Mouse (Mus musculus): ENCODE results near the gene Pars2. TPM values are rescaled to one million over a fixed set of nuclear protein-coding genes. Genes with fewer than 3 reads are reported as not detected.

Gene Pars2
- polyA plus RNA-seq, 1 experiment from 2014 or later = 13.3 TPM

DNA sequence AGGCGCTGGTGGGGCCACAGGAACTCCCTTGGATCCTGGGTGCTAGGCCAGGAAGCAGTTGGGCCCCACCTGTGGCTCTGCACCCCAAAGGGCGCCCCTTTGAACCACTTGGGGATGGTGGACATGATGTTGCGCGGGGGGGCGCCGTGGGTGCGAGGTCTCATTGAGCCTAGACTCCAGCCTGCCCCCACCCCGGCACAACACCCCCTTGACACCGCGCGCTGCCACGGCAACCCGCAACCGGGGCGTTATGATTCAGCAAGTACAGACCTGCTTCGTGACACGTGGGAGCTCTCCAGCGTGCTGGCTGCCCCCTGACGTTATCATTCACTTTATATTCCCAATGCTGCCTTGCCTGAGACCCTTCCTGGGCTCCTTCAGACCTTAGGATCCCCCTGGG lies 33.8 kb upstream of the Pars2 start, which contains the start of gene Lexm:
TSS of gene Lexm (minus strand) at position 186 of the 400 bp plus-strand sequence.
- 0 out of 2 replicates have a peak, but pooled peaks cover 3% of the 10 kb centered on the region for H3K4me1 ChIP-seq (replicated peaks; ENCODE audit: control insufficient read depth, insufficient read depth, low read length)
- H3K27me3 ChIP-seq (ENCODE audit: control insufficient read depth, insufficient read depth, low read length) = peaks cover 7% of the 10 kb centered on the region
- ATAC-seq (replicated peaks; ENCODE audit: low FRiP score) = no peak
- peak within 1 kb of the TSS; percentile 11; the same call in 1 of the 2 replicates for H3K4me3 ChIP-seq (ENCODE audit: low read depth, low read length)
- peak within 1 kb of the TSS; percentile 7; the same call in 1 of the 2 replicates for H3K9ac ChIP-seq (ENCODE audit: low read length)
- no peaks in the 10 kb centered on the region for H3K36me3 ChIP-seq (ENCODE audit: control insufficient read depth, insufficient read depth, low read length)
- H3K4me2 ChIP-seq (ENCODE audit: low read depth, low read length, severe bottlenecking) = peak within 1 kb of the TSS; percentile 51
- H3K9me3 ChIP-seq (ENCODE audit: control insufficient read depth, low read length) = no peaks in the 10 kb centered on the region
- peak; percentile 62 for DNase-seq (ENCODE audit: low spot score)
- WGBS = under 1% methylated on average over 19 of the region's 19 CpGs
- no peak within 1 kb of the TSS for H3K27ac ChIP-seq (ENCODE audit: low read depth, low read length)

GRCm38 (mm10) chr4:106618898-106619297 lies 32.0 kb upstream of the Pars2 start:
- H3K9me3 ChIP-seq (ENCODE audit: control insufficient read depth, low read length) = no peaks in the 10 kb centered on the region
- 0 out of 2 replicates have a peak, but pooled peaks cover 3% of the 10 kb centered on the region for H3K4me1 ChIP-seq (replicated peaks; ENCODE audit: control insufficient read depth, insufficient read depth, low read length)
- peaks cover 24% of the 10 kb centered on the region for H3K27me3 ChIP-seq (ENCODE audit: control insufficient read depth, insufficient read depth, low read length)
- no peak for DNase-seq (ENCODE audit: low spot score)
- no peak overlapping the region for H3K27ac ChIP-seq (ENCODE audit: low read depth, low read length)
- H3K9ac ChIP-seq (ENCODE audit: low read length) = no peak overlapping the region
- H3K36me3 ChIP-seq (ENCODE audit: control insufficient read depth, insufficient read depth, low read length) = no peaks in the 10 kb centered on the region
- WGBS = 82% methylated on average over 4 of the region's 4 CpGs
- no peak overlapping the region for H3K4me2 ChIP-seq (ENCODE audit: low read depth, low read length, severe bottlenecking)
- no peak for ATAC-seq (replicated peaks; ENCODE audit: low FRiP score)
- no peak overlapping the region for H3K4me3 ChIP-seq (ENCODE audit: low read depth, low read length)

DNA sequence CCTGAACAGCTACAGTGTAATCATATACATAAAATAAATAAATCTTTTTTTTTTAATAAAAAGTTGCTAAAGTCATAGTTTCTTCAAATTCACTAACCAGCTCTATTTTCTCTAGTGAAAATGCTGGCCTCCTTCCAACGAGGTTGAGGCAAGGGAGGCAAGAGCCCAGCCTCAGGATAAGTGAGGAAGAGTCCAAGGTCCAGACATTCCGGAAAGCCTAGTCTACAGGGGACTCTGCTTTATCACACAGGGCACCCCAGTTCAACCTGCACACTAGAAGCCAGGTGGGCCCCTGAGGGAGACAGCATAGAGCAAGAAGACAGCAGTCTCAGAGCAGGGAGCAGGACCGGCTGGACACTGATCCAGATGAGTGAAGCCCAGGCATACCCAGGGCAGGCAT lies 29.4 kb upstream of the Pars2 start:
- no peak overlapping the region for H3K27ac ChIP-seq (ENCODE audit: low read depth, low read length)
- H3K9ac ChIP-seq (ENCODE audit: low read length) = no peak overlapping the region
- H3K4me3 ChIP-seq (ENCODE audit: low read depth, low read length) = no peak overlapping the region
- H3K4me1 ChIP-seq (replicated peaks; ENCODE audit: control insufficient read depth, insufficient read depth, low read length) = 0 out of 2 replicates have a peak, but pooled peaks cover 3% of the 10 kb centered on the region
- H3K9me3 ChIP-seq (ENCODE audit: control insufficient read depth, low read length) = no peaks in the 10 kb centered on the region
- DNase-seq (ENCODE audit: low spot score) = no peak
- ATAC-seq (replicated peaks; ENCODE audit: low FRiP score) = no peak
- no peaks in the 10 kb centered on the region for H3K36me3 ChIP-seq (ENCODE audit: control insufficient read depth, insufficient read depth, low read length)
- peaks cover 24% of the 10 kb centered on the region for H3K27me3 ChIP-seq (ENCODE audit: control insufficient read depth, insufficient read depth, low read length)
- WGBS = 72% methylated on average over 3 of the region's 3 CpGs
- no peak overlapping the region for H3K4me2 ChIP-seq (ENCODE audit: low read depth, low read length, severe bottlenecking)

GRCm38 (mm10) chr4:106622030-106622493 lies 28.8 kb upstream of the Pars2 start, which contains the start of gene Ttc22:
TSS of gene Ttc22 (plus strand) at chr4:106622432.
- no peak within 1 kb of the TSS for H3K27ac ChIP-seq (ENCODE audit: low read depth, low read length)
- WGBS = 32% methylated on average over 16 of the region's 16 CpGs
- H3K9me3 ChIP-seq (ENCODE audit: control insufficient read depth, low read length) = no peaks in the 10 kb centered on the region
- DNase-seq (ENCODE audit: low spot score) (no peak), ATAC-seq (replicated peaks; ENCODE audit: low FRiP score) (no peak)
- H3K27me3 ChIP-seq (ENCODE audit: control insufficient read depth, insufficient read depth, low read length) = peaks cover 24% of the 10 kb centered on the region
- 0 out of 2 replicates have a peak, but pooled peaks cover under 1% of the 10 kb centered on the region for H3K4me1 ChIP-seq (replicated peaks; ENCODE audit: control insufficient read depth, insufficient read depth, low read length)
- H3K4me3 ChIP-seq (ENCODE audit: low read depth, low read length) = no peak within 1 kb of the TSS
- no peak within 1 kb of the TSS for H3K4me2 ChIP-seq (ENCODE audit: low read depth, low read length, severe bottlenecking)
- no peak within 1 kb of the TSS for H3K9ac ChIP-seq (ENCODE audit: low read length)
- H3K36me3 ChIP-seq (ENCODE audit: control insufficient read depth, insufficient read depth, low read length) = no peaks in the 10 kb centered on the region

- H3K36me3 ChIP-seq (ENCODE audit: control insufficient read depth, insufficient read depth, low read length) = no peaks in the 10 kb centered on the region
- H3K4me2 ChIP-seq (ENCODE audit: low read depth, low read length, severe bottlenecking) = no peak overlapping the region
- peaks cover 24% of the 10 kb centered on the region for H3K27me3 ChIP-seq (ENCODE audit: control insufficient read depth, insufficient read depth, low read length)
- no peaks in the 10 kb centered on the region for H3K4me1 ChIP-seq (replicated peaks; ENCODE audit: control insufficient read depth, insufficient read depth, low read length)
- DNase-seq (ENCODE audit: low spot score) = no peak
- no peak overlapping the region for H3K27ac ChIP-seq (ENCODE audit: low read depth, low read length)
- 41% methylated on average over 28 of the region's 28 CpGs for WGBS
- no peak for ATAC-seq (replicated peaks; ENCODE audit: low FRiP score)
- H3K9ac ChIP-seq (ENCODE audit: low read length) = no peak overlapping the region
- no peaks in the 10 kb centered on the region for H3K9me3 ChIP-seq (ENCODE audit: control insufficient read depth, low read length)
- H3K4me3 ChIP-seq (ENCODE audit: low read depth, low read length) = no peak overlapping the region
Measured at GRCm38 (mm10) chr4:106622712-106623111, 28.2 kb upstream of the Pars2 start.

- H3K27me3 ChIP-seq (ENCODE audit: control insufficient read depth, insufficient read depth, low read length) = peaks cover 24% of the 10 kb centered on the region
- no peak overlapping the region for H3K4me2 ChIP-seq (ENCODE audit: low read depth, low read length, severe bottlenecking)
- DNase-seq (ENCODE audit: low spot score) = no peak
Measured at GRCm38 (mm10) chr4:106624271-106624670, 26.6 kb upstream of the Pars2 start.

GRCm38 (mm10) chr4:106627809-106628208 lies 23.1 kb upstream of the Pars2 start:
- no peaks in the 10 kb centered on the region for H3K36me3 ChIP-seq (ENCODE audit: control insufficient read depth, insufficient read depth, low read length)
- peaks cover 10% of the 10 kb centered on the region for H3K27me3 ChIP-seq (ENCODE audit: control insufficient read depth, insufficient read depth, low read length)
- ATAC-seq (replicated peaks; ENCODE audit: low FRiP score) (no peak), DNase-seq (ENCODE audit: low spot score) (no peak)
- no peaks in the 10 kb centered on the region for H3K4me1 ChIP-seq (replicated peaks; ENCODE audit: control insufficient read depth, insufficient read depth, low read length)
- no peak overlapping the region for H3K4me3 ChIP-seq (ENCODE audit: low read depth, low read length)
- H3K9ac ChIP-seq (ENCODE audit: low read length) = no peak overlapping the region
- WGBS = 86% methylated on average over 5 of the region's 5 CpGs
- no peaks in the 10 kb centered on the region for H3K9me3 ChIP-seq (ENCODE audit: control insufficient read depth, low read length)
- H3K4me2 ChIP-seq (ENCODE audit: low read depth, low read length, severe bottlenecking) = no peak overlapping the region
- H3K27ac ChIP-seq (ENCODE audit: low read depth, low read length) = no peak overlapping the region

More at GRCm38 (mm10) chr4:106624271-106624670, 26.6 kb upstream of the Pars2 start:
- 90% methylated on average over 10 of the region's 10 CpGs for WGBS
- Histone ChIP-seq H3K9me3 (ENCODE audit: control insufficient read depth, low read length) (no peaks in the 10 kb centered on the region), H3K4me3 (ENCODE audit: low read depth, low read length) (no peak overlapping the region), H3K9ac (ENCODE audit: low read length) (no peak overlapping the region), H3K36me3 (ENCODE audit: control insufficient read depth, insufficient read depth, low read length) (no peaks in the 10 kb centered on the region), H3K4me1 (replicated peaks; ENCODE audit: control insufficient read depth, insufficient read depth, low read length) (no peaks in the 10 kb centered on the region), H3K27ac (ENCODE audit: low read depth, low read length) (no peak overlapping the region)
- no peak for ATAC-seq (replicated peaks; ENCODE audit: low FRiP score)

DNA sequence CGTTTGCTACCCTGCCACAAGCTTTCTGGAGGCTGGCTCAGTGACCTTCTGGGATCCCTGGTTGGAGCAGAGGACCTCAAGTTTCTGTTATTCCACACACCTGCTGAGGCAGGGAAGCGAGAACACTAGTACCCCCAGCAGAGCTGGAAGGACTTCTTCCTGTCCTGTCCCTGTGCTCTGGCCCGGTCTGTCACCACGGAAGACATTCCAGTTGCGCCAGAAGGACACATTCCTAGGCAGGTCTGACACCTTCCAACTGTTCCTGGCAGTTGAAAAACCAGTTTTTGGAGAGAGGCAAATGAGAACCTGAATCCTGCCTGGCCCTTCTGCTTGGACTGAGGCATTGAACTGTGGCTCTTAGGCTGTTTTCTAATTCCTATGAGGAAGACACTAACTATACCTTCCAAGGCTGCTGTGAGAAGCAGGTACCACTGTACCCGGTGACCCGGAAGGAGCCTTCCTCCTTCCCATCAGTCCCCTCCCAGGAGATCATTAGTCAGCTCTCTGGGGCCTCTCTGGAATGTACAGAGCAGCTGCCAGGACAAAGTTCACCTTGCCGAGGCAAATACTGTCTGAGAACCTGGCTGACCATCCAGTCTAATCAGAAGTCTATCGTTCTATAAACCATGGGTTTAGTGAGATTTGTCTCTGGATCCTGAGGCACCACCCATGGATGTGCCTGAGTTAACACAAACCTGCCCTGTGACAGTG lies 22.1 kb upstream of the Pars2 start:
- Histone ChIP-seq H3K27ac (ENCODE audit: low read depth, low read length) (no peak overlapping the region), H3K27me3 (ENCODE audit: control insufficient read depth, insufficient read depth, low read length) (peaks cover under 1% of the 10 kb centered on the region; the same call in 1 of the 2 replicates), H3K9me3 (ENCODE audit: control insufficient read depth, low read length) (no peaks in the 10 kb centered on the region), H3K4me1 (replicated peaks; ENCODE audit: control insufficient read depth, insufficient read depth, low read length) (no peaks in the 10 kb centered on the region), H3K4me3 (ENCODE audit: low read depth, low read length) (no peak overlapping the region), H3K9ac (ENCODE audit: low read length) (no peak overlapping the region), H3K36me3 (ENCODE audit: control insufficient read depth, insufficient read depth, low read length) (no peaks in the 10 kb centered on the region), H3K4me2 (ENCODE audit: low read depth, low read length, severe bottlenecking) (no peak overlapping the region)
- no peak for ATAC-seq (replicated peaks; ENCODE audit: low FRiP score)
- WGBS = 61% methylated on average over 9 of the region's 9 CpGs
- no peak for DNase-seq (ENCODE audit: low spot score)
